Mouse (Mus musculus) heart, embryonic 11.5 days (tissue): Measurements from ENCODE around the gene Abr. TPM values are rescaled to one million over a fixed set of nuclear protein-coding genes. Genes with fewer than 3 reads are reported as not detected.

Experiments
- ATAC-seq: fragments of 200-750 bp; cut with Nextera tagmentation; replicated peaks from 2 replicates; pipeline ENCODE4 v1.8.0; 2017; ENCODE audit warnings: moderate library complexity; ENCODE audit not compliant: insufficient number of reproducible peaks, low FRiP score, low TSS enrichment
- H3K27ac ChIP-seq: fragments of 300-500 bp; sonication (generic); 2 replicates; pipeline ENCODE4 v1.5.1; 2014; ENCODE audit warnings: mild to moderate bottlenecking, low read depth, low read length
- H3K27me3 ChIP-seq: fragments of 300-500 bp; sonication (generic); 2 replicates; pipeline ENCODE4 v1.6.1; 2014; ENCODE audit warnings: mild to moderate bottlenecking, low read length, mixed read lengths; ENCODE audit not compliant: control insufficient read depth, insufficient read depth
- H3K36me3 ChIP-seq: fragments of 300-500 bp; sonication (generic); 2 replicates; pipeline ENCODE4 v1.6.1; 2014; ENCODE audit warnings: mild to moderate bottlenecking, low read length, moderate library complexity, mixed read lengths; ENCODE audit not compliant: control insufficient read depth, insufficient read depth
- H3K4me1 ChIP-seq: fragments of 300-500 bp; sonication (generic); 2 replicates; pipeline ENCODE4 v1.6.1; 2014; ENCODE audit warnings: low read length; ENCODE audit not compliant: control insufficient read depth, insufficient read depth
- H3K4me2 ChIP-seq: fragments of 300-500 bp; sonication (generic); 2 replicates; pipeline ENCODE4 v1.6.1; 2014; ENCODE audit warnings: mild to moderate bottlenecking, moderate library complexity
- H3K4me3 ChIP-seq: fragments of 300-500 bp; sonication (generic); 2 replicates; pipeline ENCODE4 v1.5.1; 2014; ENCODE audit warnings: low read depth, low read length
- H3K9ac ChIP-seq: fragments of 300-500 bp; sonication (generic); 2 replicates; pipeline ENCODE4 v1.6.1; 2014; ENCODE audit warnings: mild to moderate bottlenecking, low read depth, low read length, moderate library complexity
- H3K9me3 ChIP-seq: fragments of 300-500 bp; sonication (generic); replicated peaks from 2 replicates; pipeline ENCODE4 v1.6.1; 2016; ENCODE audit warnings: low read length; ENCODE audit not compliant: control insufficient read depth
- WGBS: fragments of 180-500 bp; shearing (Covaris S2); extraction: QIAGEN DNeasy Blood & Tissue Kit; methylation state at CpG from one replicate; pipeline ENCODE4 v1.1.7; 2014; ENCODE audit not compliant: insufficient replicate concordance; 5-methylcytosine and 5-hydroxymethylcytosine counted together
- polyA plus RNA-seq: library from polyadenylated mRNA; unstranded; fragments of >200 nt; fragmentation: Nextera tagmentation; extraction: Ambion mirVana; gene quantifications from 2 replicates; pipeline ENCODE4 v1.2.1, GENCODE M21; 2014

The Abr gene
- polyA plus RNA-seq, 1 experiment from 2014 or later = 22.9 TPM

GRCm38 (mm10) chr11:76650862-76651560 lies 28.9 kb upstream of the Abr start:
- Histone ChIP-seq H3K4me3 (no peak overlapping the region), H3K4me1 (peaks cover 9% of the 10 kb centered on the region), H3K9me3 (no peaks in the 10 kb centered on the region), H3K36me3 (no peaks in the 10 kb centered on the region), H3K27me3 (0 out of 2 replicates have a peak, but pooled peaks cover 4% of the 10 kb centered on the region), H3K9ac (no peak overlapping the region), H3K27ac (no peak overlapping the region), H3K4me2 (no peak overlapping the region)
- ATAC-seq = no peak
- 49% methylated on average over 13 of the region's 14 CpGs for WGBS

GRCm38 (mm10) chr11:76647500-76647899 lies 25.4 kb upstream of the Abr start:
- peaks cover 13% of the 10 kb centered on the region for H3K4me1 ChIP-seq
- no peaks in the 10 kb centered on the region for H3K9me3 ChIP-seq
- peak overlapping the region; percentile 56 for H3K4me2 ChIP-seq
- H3K27ac ChIP-seq = no peak overlapping the region
- no peak for ATAC-seq
- H3K4me3 ChIP-seq = 0 out of 2 replicates have a peak overlapping the region, but pooled peaks have one; percentile 16
- 7% methylated on average over 9 of the region's 9 CpGs for WGBS
- peaks cover 7% of the 10 kb centered on the region; the same call in 1 of the 2 replicates for H3K27me3 ChIP-seq
- H3K36me3 ChIP-seq = no peaks in the 10 kb centered on the region
- no peak overlapping the region for H3K9ac ChIP-seq

- H3K4me3 ChIP-seq = 0 out of 2 replicates have a peak overlapping the region, but pooled peaks have one; percentile 16
- peak overlapping the region; percentile 56 for H3K4me2 ChIP-seq
- no peaks in the 10 kb centered on the region for H3K9me3 ChIP-seq
- H3K36me3 ChIP-seq = no peaks in the 10 kb centered on the region
- H3K27ac ChIP-seq = no peak overlapping the region
- H3K27me3 ChIP-seq = peaks cover 7% of the 10 kb centered on the region; the same call in 1 of the 2 replicates
- ATAC-seq = no peak
- WGBS = 6% methylated on average over 7 of the region's 7 CpGs
- peaks cover 13% of the 10 kb centered on the region for H3K4me1 ChIP-seq
- no peak overlapping the region for H3K9ac ChIP-seq
Measured at GRCm38 (mm10) chr11:76647062-76647461, 24.9 kb upstream of the Abr start.

- Histone ChIP-seq H3K4me3 (peak overlapping the region; percentile 25; the same call in 1 of the 2 replicates), H3K36me3 (no peaks in the 10 kb centered on the region), H3K4me2 (peak overlapping the region; percentile 66), H3K4me1 (peaks cover 13% of the 10 kb centered on the region), H3K27ac (no peak overlapping the region), H3K9me3 (no peaks in the 10 kb centered on the region), H3K9ac (no peak overlapping the region), H3K27me3 (peaks cover 7% of the 10 kb centered on the region; the same call in 1 of the 2 replicates)
- peak; percentile 55; the same call in 1 of the 2 replicates for ATAC-seq
- WGBS = 1% methylated on average over 19 of the region's 19 CpGs
Measured at GRCm38 (mm10) chr11:76645955-76646354, 23.8 kb upstream of the Abr start.

GRCm38 (mm10) chr11:76645036-76645435 lies 22.9 kb upstream of the Abr start:
- Histone ChIP-seq H3K27me3 (peaks cover 7% of the 10 kb centered on the region; the same call in 1 of the 2 replicates), H3K4me3 (no peak overlapping the region), H3K4me1 (peaks cover 13% of the 10 kb centered on the region), H3K36me3 (no peaks in the 10 kb centered on the region), H3K27ac (no peak overlapping the region), H3K9me3 (no peaks in the 10 kb centered on the region), H3K9ac (no peak overlapping the region), H3K4me2 (no peak overlapping the region; the same call in 1 of the 2 replicates)
- WGBS = 68% methylated on average over 9 of the region's 9 CpGs
- ATAC-seq = no peak

- H3K4me3 ChIP-seq = no peak overlapping the region
- no peaks in the 10 kb centered on the region for H3K9me3 ChIP-seq
- 76% methylated on average over 6 of the region's 6 CpGs for WGBS
- H3K9ac ChIP-seq = no peak overlapping the region
- H3K27ac ChIP-seq = no peak overlapping the region
- peaks cover 7% of the 10 kb centered on the region; the same call in 1 of the 2 replicates for H3K27me3 ChIP-seq
- H3K36me3 ChIP-seq = no peaks in the 10 kb centered on the region
- H3K4me1 ChIP-seq = peaks cover 13% of the 10 kb centered on the region
- H3K4me2 ChIP-seq = no peak overlapping the region
- ATAC-seq = no peak
Measured at GRCm38 (mm10) chr11:76644257-76644656, 22.1 kb upstream of the Abr start.

GRCm38 (mm10) chr11:76640231-76640630 lies 18.1 kb upstream of the Abr start:
- no peak for ATAC-seq
- Histone ChIP-seq H3K9ac (no peak overlapping the region), H3K9me3 (no peaks in the 10 kb centered on the region), H3K4me3 (no peak overlapping the region), H3K4me2 (no peak overlapping the region), H3K36me3 (no peaks in the 10 kb centered on the region), H3K4me1 (no peaks in the 10 kb centered on the region), H3K27ac (no peak overlapping the region), H3K27me3 (0 out of 2 replicates have a peak, but pooled peaks cover 3% of the 10 kb centered on the region)
- 76% methylated on average over 4 of the region's 4 CpGs for WGBS

- Histone ChIP-seq H3K4me3 (no peak overlapping the region), H3K9ac (no peak overlapping the region)
- WGBS = 81% methylated on average over 17 of the region's 17 CpGs
Measured at GRCm38 (mm10) chr11:76639269-76639985, 17.3 kb upstream of the Abr start.

More at GRCm38 (mm10) chr11:76639269-76639985, 17.3 kb upstream of the Abr start:
- H3K4me2 ChIP-seq = no peak overlapping the region
- no peak overlapping the region for H3K27ac ChIP-seq
- no peaks in the 10 kb centered on the region for H3K27me3 ChIP-seq
- ATAC-seq = no peak
- H3K9me3 ChIP-seq = no peaks in the 10 kb centered on the region
- no peaks in the 10 kb centered on the region for H3K4me1 ChIP-seq
- no peaks in the 10 kb centered on the region for H3K36me3 ChIP-seq
